Mouse (Mus musculus): ENCODE results near the gene 9830107B12Rik. TPM values are rescaled to one million over a fixed set of nuclear protein-coding genes. Genes with fewer than 3 reads are reported as not detected.

9830107B12Rik gene
- polyA plus RNA-seq, 2 experiments = not detected

DNA sequence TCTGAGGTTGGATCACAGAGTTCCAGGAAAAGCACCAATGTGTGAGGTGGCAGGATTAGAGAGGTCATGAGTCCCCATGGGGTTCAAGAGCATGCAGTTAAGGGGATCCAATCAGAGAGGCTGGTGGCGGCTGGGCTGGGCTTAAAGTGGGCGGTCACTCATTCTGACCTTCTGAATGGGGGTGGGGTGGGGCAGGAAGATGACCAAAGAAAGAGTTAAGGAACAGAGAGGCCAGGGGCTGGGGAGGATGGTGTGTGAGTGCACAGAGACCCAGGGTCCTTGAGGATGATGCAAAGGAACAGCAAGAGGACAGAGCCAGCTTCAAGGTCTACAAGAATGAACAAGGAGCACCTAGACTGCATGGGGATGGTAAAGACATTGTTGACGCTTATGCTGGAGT lies 37.5 kb downstream of the 9830107B12Rik start:
- DNase-seq (ENCODE audit: low spot score) = no peak
- no peak for TF ChIP-seq POLR2A (IDR thresholded peaks at IDR 0.05; ENCODE audit: borderline replicate concordance, extremely low read depth, insufficient read depth, insufficient read length)
- no peaks in the 10 kb centered on the region for H3K27me3 ChIP-seq (ENCODE audit: control insufficient read depth, insufficient read depth, low read length)
- H3K4me3 ChIP-seq (replicated peaks; ENCODE audit: low read length) = no peak overlapping the region
- H3K9me3 ChIP-seq (ENCODE audit: control insufficient read depth, low read length) = no peaks in the 10 kb centered on the region
- no peaks in the 10 kb centered on the region for H3K36me3 ChIP-seq (ENCODE audit: control insufficient read depth, insufficient read depth, low read length)
- 79% methylated on average over 3 of the region's 3 CpGs for WGBS
- H3K4me1 ChIP-seq (ENCODE audit: control insufficient read depth, insufficient read depth, low read length) = no peaks in the 10 kb centered on the region
- no peak overlapping the region for H3K27ac ChIP-seq (replicated peaks; ENCODE audit: low read depth, low read length)
- ATAC-seq (ENCODE audit: low FRiP score, low read depth) = no peak
- H3K4me2 ChIP-seq (replicated peaks; ENCODE audit: low read depth, low read length, severe bottlenecking) = no peak overlapping the region
- no peak overlapping the region for H3K9ac ChIP-seq (ENCODE audit: low read depth, low read length, severe bottlenecking)

DNA sequence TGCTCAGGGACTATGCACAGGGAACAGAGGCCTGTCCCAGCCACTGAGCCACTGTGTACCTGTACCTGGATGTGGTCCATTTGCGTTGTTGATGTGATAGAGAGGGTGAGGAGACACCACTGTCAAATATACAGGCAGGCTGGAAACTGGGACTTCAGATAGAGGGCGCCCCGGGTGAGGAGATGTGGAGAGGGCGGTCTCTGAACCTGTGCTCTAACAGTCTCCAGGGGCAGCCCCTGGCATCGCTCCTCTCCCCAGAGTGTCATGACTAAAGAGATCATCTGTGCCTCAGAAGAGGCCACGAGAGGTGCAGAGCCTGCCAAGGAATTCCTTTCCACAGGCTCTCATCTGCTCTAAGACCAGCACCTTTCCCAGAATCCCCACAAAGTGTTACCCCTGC lies 38.2 kb downstream of the 9830107B12Rik start:
- H3K9me3 ChIP-seq (ENCODE audit: control insufficient read depth, low read length) = no peaks in the 10 kb centered on the region
- no peak overlapping the region for H3K4me3 ChIP-seq (replicated peaks; ENCODE audit: low read length)
- H3K27me3 ChIP-seq (ENCODE audit: control insufficient read depth, insufficient read depth, low read length) = no peaks in the 10 kb centered on the region
- WGBS = 50% methylated on average over 6 of the region's 6 CpGs
- ATAC-seq (ENCODE audit: low FRiP score, low read depth) = no peak
- no peak for DNase-seq (ENCODE audit: low spot score)
- H3K27ac ChIP-seq (replicated peaks; ENCODE audit: low read depth, low read length) = no peak overlapping the region
- H3K4me1 ChIP-seq (ENCODE audit: control insufficient read depth, insufficient read depth, low read length) = no peaks in the 10 kb centered on the region
- no peak overlapping the region for H3K9ac ChIP-seq (ENCODE audit: low read depth, low read length, severe bottlenecking)
- no peak for TF ChIP-seq POLR2A (IDR thresholded peaks at IDR 0.05; ENCODE audit: borderline replicate concordance, extremely low read depth, insufficient read depth, insufficient read length)
- no peak overlapping the region for H3K4me2 ChIP-seq (replicated peaks; ENCODE audit: low read depth, low read length, severe bottlenecking)
- no peaks in the 10 kb centered on the region for H3K36me3 ChIP-seq (ENCODE audit: control insufficient read depth, insufficient read depth, low read length)

DNA sequence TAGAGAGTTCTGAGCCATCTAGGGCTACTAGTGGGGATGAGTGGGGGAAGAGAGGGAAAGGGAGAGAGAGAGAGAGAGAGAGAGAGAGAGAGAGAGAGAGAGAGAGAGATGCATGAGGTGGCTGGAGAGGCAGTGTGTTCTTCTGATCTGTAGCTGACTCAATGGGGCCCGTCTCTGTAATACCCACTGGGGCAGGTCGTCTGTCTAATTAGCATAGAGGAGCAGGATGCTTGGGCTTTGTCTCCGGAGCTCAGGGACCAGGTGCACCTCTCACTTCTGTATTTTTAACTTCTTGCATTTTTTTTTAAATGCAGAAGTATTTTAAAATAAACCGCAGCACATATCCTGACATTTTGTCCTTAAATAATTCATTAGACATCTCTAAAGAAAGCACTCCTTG lies 38.7 kb downstream of the 9830107B12Rik start:
- Histone ChIP-seq H3K27ac (replicated peaks; ENCODE audit: low read depth, low read length) (no peak overlapping the region), H3K36me3 (ENCODE audit: control insufficient read depth, insufficient read depth, low read length) (no peaks in the 10 kb centered on the region), H3K9ac (ENCODE audit: low read depth, low read length, severe bottlenecking) (no peak overlapping the region), H3K9me3 (ENCODE audit: control insufficient read depth, low read length) (no peaks in the 10 kb centered on the region), H3K4me1 (ENCODE audit: control insufficient read depth, insufficient read depth, low read length) (no peaks in the 10 kb centered on the region), H3K27me3 (ENCODE audit: control insufficient read depth, insufficient read depth, low read length) (no peaks in the 10 kb centered on the region), H3K4me3 (replicated peaks; ENCODE audit: low read length) (no peak overlapping the region), H3K4me2 (replicated peaks; ENCODE audit: low read depth, low read length, severe bottlenecking) (no peak overlapping the region)
- no peak for TF ChIP-seq POLR2A (IDR thresholded peaks at IDR 0.05; ENCODE audit: borderline replicate concordance, extremely low read depth, insufficient read depth, insufficient read length)
- WGBS = 61% methylated on average over 4 of the region's 4 CpGs
- DNase-seq (ENCODE audit: low spot score) (no peak), ATAC-seq (ENCODE audit: low FRiP score, low read depth) (no peak)

DNA sequence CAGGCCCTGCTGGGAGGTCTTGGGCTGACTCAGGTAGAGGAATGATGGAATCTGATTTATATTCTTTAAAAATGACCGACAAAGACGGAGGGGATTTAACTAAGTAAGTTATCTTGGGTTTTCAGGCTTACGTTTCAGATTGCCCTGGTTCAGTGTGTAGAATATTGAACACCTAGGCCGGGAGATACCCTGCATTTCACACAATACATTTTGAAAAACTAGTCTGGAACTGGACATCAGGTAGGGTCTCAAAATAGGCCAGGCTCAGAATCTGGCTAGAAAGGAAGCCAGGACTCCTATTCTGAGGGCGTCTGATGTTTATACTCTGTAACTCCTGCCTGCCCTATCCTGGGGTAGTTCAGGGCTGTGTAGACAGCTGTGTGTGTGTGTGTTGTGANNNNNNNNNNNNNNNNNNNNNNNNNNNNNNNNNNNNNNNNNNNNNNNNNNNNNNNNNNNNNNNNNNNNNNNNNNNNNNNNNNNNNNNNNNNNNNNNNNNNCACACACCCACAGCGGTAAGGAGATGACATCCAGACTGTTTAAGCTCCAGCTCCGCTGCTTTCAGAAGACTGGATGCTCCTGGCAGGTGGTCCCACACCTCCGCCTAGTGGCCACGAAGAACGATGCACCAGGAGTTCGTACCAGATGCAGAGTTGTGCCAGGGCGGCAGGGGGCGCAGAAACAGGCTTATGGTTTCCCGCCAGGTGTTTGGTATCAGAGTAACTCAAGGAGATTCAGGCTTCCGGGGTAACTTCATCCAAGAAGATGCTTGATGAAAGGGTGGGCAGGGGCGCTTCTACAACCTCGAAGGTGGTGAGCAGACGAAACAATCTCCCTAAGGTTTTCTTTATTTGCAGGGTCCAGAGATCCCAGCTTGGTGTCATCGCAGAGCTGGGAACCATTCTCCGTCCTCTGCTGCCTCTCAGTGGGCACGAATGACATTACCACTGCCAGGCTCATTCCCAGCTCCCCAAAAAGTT lies 45.3 kb downstream of the 9830107B12Rik start:
- DNase-seq (ENCODE audit: low spot score) (peak; percentile 80), ATAC-seq (ENCODE audit: low FRiP score, low read depth) (peak; percentile 82)
- H3K4me3 ChIP-seq (replicated peaks; ENCODE audit: low read length) = peak overlapping the region; percentile 23
- no peaks in the 10 kb centered on the region for H3K36me3 ChIP-seq (ENCODE audit: control insufficient read depth, insufficient read depth, low read length)
- H3K9me3 ChIP-seq (ENCODE audit: control insufficient read depth, low read length) = no peaks in the 10 kb centered on the region
- no peak overlapping the region for H3K9ac ChIP-seq (ENCODE audit: low read depth, low read length, severe bottlenecking)
- 14% methylated on average over 20 of the region's 21 CpGs for WGBS
- TF ChIP-seq POLR2A (IDR thresholded peaks at IDR 0.05; ENCODE audit: borderline replicate concordance, extremely low read depth, insufficient read depth, insufficient read length) = no peak
- H3K27me3 ChIP-seq (ENCODE audit: control insufficient read depth, insufficient read depth, low read length) = peaks cover 28% of the 10 kb centered on the region
- H3K27ac ChIP-seq (replicated peaks; ENCODE audit: low read depth, low read length) = no peak overlapping the region
- H3K4me2 ChIP-seq (replicated peaks; ENCODE audit: low read depth, low read length, severe bottlenecking) = peak overlapping the region; percentile 53
- H3K4me1 ChIP-seq (ENCODE audit: control insufficient read depth, insufficient read depth, low read length) = peaks cover 35% of the 10 kb centered on the region

DNA sequence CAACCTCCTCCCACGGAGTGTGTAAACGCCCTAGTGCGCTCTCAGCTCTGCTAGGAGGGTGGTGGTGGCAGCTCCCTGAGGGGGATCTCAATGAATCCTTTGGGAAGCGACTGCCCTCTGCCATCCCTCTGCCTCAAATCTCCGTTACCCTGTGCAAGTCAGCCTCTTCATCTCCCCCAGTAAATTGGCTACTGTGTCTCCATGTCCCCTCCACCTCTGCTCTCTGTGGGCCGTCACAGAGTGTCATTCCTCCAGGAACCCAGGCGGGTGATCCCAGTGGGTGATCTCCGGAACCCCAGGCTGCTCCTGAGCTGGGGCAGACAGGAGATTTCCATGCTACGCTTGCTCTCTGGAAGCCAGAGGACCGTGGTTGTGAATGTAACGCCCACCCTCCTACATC lies 46.8 kb downstream of the 9830107B12Rik start:
- no peak for DNase-seq (ENCODE audit: low spot score)
- Histone ChIP-seq H3K9ac (ENCODE audit: low read depth, low read length, severe bottlenecking) (no peak overlapping the region), H3K27me3 (ENCODE audit: control insufficient read depth, insufficient read depth, low read length) (peaks cover 29% of the 10 kb centered on the region), H3K4me3 (replicated peaks; ENCODE audit: low read length) (no peak overlapping the region), H3K4me2 (replicated peaks; ENCODE audit: low read depth, low read length, severe bottlenecking) (no peak overlapping the region), H3K4me1 (ENCODE audit: control insufficient read depth, insufficient read depth, low read length) (peaks cover 48% of the 10 kb centered on the region), H3K9me3 (ENCODE audit: control insufficient read depth, low read length) (no peaks in the 10 kb centered on the region), H3K27ac (replicated peaks; ENCODE audit: low read depth, low read length) (no peak overlapping the region), H3K36me3 (ENCODE audit: control insufficient read depth, insufficient read depth, low read length) (no peaks in the 10 kb centered on the region)
- 18% methylated on average over 11 of the region's 11 CpGs for WGBS
- no peak for ATAC-seq (ENCODE audit: low FRiP score, low read depth)
- TF ChIP-seq POLR2A (IDR thresholded peaks at IDR 0.05; ENCODE audit: borderline replicate concordance, extremely low read depth, insufficient read depth, insufficient read length) = no peak
